Mouse (Mus musculus): ENCODE measurements around the gene Gpr142. TPM values are rescaled to one million over a fixed set of nuclear protein-coding genes. Genes with fewer than 3 reads are reported as not detected.

Gene Gpr142
- polyA plus RNA-seq, 1 experiment from 2014 or later, result 0.19 TPM

- Histone ChIP-seq H3K9me3 (ENCODE audit: control insufficient read depth, low read length) (no peaks in the 10 kb centered on the region), H3K4me2 (replicated peaks; ENCODE audit: low read depth, low read length) (peak overlapping the region; percentile 92), H3K27me3 (ENCODE audit: control insufficient read depth, insufficient read depth, low read length) (no peaks in the 10 kb centered on the region), H3K27ac (ENCODE audit: low read depth, low read length) (peak overlapping the region; percentile 94), H3K4me3 (ENCODE audit: low read length) (peak overlapping the region; percentile 79), H3K36me3 (ENCODE audit: control insufficient read depth, insufficient read depth, low read length) (no peaks in the 10 kb centered on the region), H3K9ac (ENCODE audit: low read depth, low read length) (peak overlapping the region; percentile 95), H3K4me1 (ENCODE audit: control insufficient read depth, insufficient read depth, low read length) (peaks cover 35% of the 10 kb centered on the region)
- 1% methylated on average over 40 of the region's 40 CpGs for WGBS
- no peak for ATAC-seq (ENCODE audit: low FRiP score, low TSS enrichment)
These were observed 53.8 kb downstream of the Gpr142 start for GRCm38 (mm10) chr11:114852311-114853173.

DNA sequence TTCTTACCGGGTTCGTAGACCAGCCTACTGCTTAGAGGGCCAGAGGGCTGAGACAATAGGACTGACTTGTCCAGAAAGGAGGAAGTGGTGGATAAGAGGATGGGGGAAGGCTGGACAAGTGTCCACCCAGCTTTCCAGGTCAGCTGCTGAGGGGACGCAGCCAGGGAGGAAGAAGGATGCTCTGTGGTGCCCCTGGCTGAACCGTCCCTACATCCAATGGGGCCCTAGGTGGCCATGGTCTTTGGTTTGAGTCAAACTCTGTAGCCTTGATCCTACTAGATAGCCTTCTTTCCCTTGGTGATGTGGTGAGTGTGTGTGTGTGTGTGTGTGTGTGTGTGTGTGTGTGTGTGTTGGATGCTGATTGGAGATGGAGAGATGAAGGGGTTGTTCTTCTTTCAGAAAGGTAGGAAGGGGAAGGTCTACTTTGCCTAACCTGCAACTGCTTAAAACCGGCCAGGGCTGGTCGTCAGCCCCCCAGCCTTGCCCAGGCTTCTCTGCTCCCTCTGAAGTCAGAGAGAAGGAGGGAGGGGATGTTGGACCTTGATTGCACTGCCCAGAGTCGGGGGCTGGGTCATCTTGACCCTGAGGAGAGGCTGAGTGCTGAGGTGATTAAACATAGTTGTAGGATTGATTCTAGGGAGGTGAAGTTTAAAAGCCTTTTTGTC is 54.6 kb downstream of the Gpr142 start:
- no peak for ATAC-seq (ENCODE audit: low FRiP score, low TSS enrichment)
- peak overlapping the region; percentile 92 for H3K4me2 ChIP-seq (replicated peaks; ENCODE audit: low read depth, low read length)
- H3K9me3 ChIP-seq (ENCODE audit: control insufficient read depth, low read length), result no peaks in the 10 kb centered on the region
- WGBS, result 6% methylated on average over 7 of the region's 7 CpGs
- no peaks in the 10 kb centered on the region for H3K27me3 ChIP-seq (ENCODE audit: control insufficient read depth, insufficient read depth, low read length)
- H3K27ac ChIP-seq (ENCODE audit: low read depth, low read length), result peak overlapping the region; percentile 94
- peak overlapping the region; percentile 95 for H3K9ac ChIP-seq (ENCODE audit: low read depth, low read length)
- peak overlapping the region; percentile 79 for H3K4me3 ChIP-seq (ENCODE audit: low read length)
- no peaks in the 10 kb centered on the region for H3K36me3 ChIP-seq (ENCODE audit: control insufficient read depth, insufficient read depth, low read length)
- peaks cover 33% of the 10 kb centered on the region for H3K4me1 ChIP-seq (ENCODE audit: control insufficient read depth, insufficient read depth, low read length)

DNA sequence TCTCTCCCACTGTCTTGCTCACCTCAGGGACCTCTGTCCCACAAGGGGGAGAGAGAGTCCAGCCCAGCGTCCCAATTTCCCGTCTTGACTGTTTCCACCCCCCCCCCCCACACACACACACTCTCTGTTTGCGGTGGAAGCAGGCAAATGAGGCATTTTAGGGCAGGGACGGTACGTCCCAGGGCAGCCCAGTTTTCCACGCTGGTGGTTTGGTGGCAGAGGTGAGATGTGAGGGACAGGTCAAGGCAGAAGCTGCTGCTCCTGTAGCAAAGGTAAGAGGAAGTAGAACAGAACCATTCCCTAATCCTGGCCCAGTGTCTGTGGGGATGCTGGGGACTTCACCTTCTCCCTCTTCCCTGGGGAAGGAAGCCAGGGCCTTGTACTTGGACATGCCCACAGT is 55.9 kb downstream of the Gpr142 start:
- no peak for ATAC-seq (ENCODE audit: low FRiP score, low TSS enrichment)
- Histone ChIP-seq H3K4me1 (ENCODE audit: control insufficient read depth, insufficient read depth, low read length) (peaks cover 24% of the 10 kb centered on the region), H3K9ac (ENCODE audit: low read depth, low read length) (no peak overlapping the region), H3K4me2 (replicated peaks; ENCODE audit: low read depth, low read length) (peak overlapping the region; percentile 92), H3K4me3 (ENCODE audit: low read length) (no peak overlapping the region), H3K27me3 (ENCODE audit: control insufficient read depth, insufficient read depth, low read length) (no peaks in the 10 kb centered on the region), H3K9me3 (ENCODE audit: control insufficient read depth, low read length) (no peaks in the 10 kb centered on the region), H3K36me3 (ENCODE audit: control insufficient read depth, insufficient read depth, low read length) (no peaks in the 10 kb centered on the region), H3K27ac (ENCODE audit: low read depth, low read length) (no peak overlapping the region)
- 61% methylated on average over 6 of the region's 6 CpGs for WGBS

- no peak overlapping the region for H3K9ac ChIP-seq (ENCODE audit: low read depth, low read length)
- H3K4me1 ChIP-seq (ENCODE audit: control insufficient read depth, insufficient read depth, low read length), result peaks cover 12% of the 10 kb centered on the region
- H3K36me3 ChIP-seq (ENCODE audit: control insufficient read depth, insufficient read depth, low read length), result no peaks in the 10 kb centered on the region
- no peaks in the 10 kb centered on the region for H3K27me3 ChIP-seq (ENCODE audit: control insufficient read depth, insufficient read depth, low read length)
- H3K4me3 ChIP-seq (ENCODE audit: low read length), result no peak overlapping the region
- H3K27ac ChIP-seq (ENCODE audit: low read depth, low read length), result no peak overlapping the region
- no peak overlapping the region for H3K4me2 ChIP-seq (replicated peaks; ENCODE audit: low read depth, low read length)
- H3K9me3 ChIP-seq (ENCODE audit: control insufficient read depth, low read length), result no peaks in the 10 kb centered on the region
- ATAC-seq (ENCODE audit: low FRiP score, low TSS enrichment), result no peak
- WGBS, result 74% methylated on average over 5 of the region's 5 CpGs
These were observed 57.4 kb downstream of the Gpr142 start for GRCm38 (mm10) chr11:114856125-114856524.

Other genes with a start within 250 kb of the Gpr142 start
- 1,061 and 1,397 TPM in 2 replicates for gene Rpl38, start 130.4 kb upstream of the Gpr142 start, polyA plus RNA-seq (2014; fragmentation: Nextera tagmentation; extraction: Ambion mirVana)
- gene Ttyh2, start 123.5 kb upstream of the Gpr142 start, polyA plus RNA-seq (2014; fragmentation: Nextera tagmentation; extraction: Ambion mirVana), result 9.1 and 10.4 TPM in 2 replicates
- 0.28 and 0.36 TPM in 2 replicates for gene Dnaic2, start 71.5 kb upstream of the Gpr142 start, polyA plus RNA-seq (2014; fragmentation: Nextera tagmentation; extraction: Ambion mirVana)
- gene Kif19a, start 33.5 kb upstream of the Gpr142 start, polyA plus RNA-seq (2014; fragmentation: Nextera tagmentation; extraction: Ambion mirVana), result 0.14 and 0.21 TPM in 2 replicates
- 0.77 and 1.6 TPM in 2 replicates for gene Btbd17, start 3.0 kb upstream of the Gpr142 start, polyA plus RNA-seq (2014; fragmentation: Nextera tagmentation; extraction: Ambion mirVana)
- gene Gprc5c, start 52.2 kb downstream of the Gpr142 start, polyA plus RNA-seq (2014; fragmentation: Nextera tagmentation; extraction: Ambion mirVana), result 49.9 and 105 TPM in 2 replicates
- 0.91 and 1.2 TPM in 2 replicates for gene Cd300a, start 91.1 kb downstream of the Gpr142 start, polyA plus RNA-seq (2014; fragmentation: Nextera tagmentation; extraction: Ambion mirVana)
- gene Cd300lb, start 135.5 kb downstream of the Gpr142 start, polyA plus RNA-seq (2014; fragmentation: Nextera tagmentation; extraction: Ambion mirVana), result 0.21 and 0.49 TPM in 2 replicates
- not detected in 2 replicates for gene Cd300c, start 170.2 kb downstream of the Gpr142 start, polyA plus RNA-seq (2014; fragmentation: Nextera tagmentation; extraction: Ambion mirVana)
- gene Cd300ld, start 191.0 kb downstream of the Gpr142 start, polyA plus RNA-seq (2014; fragmentation: Nextera tagmentation; extraction: Ambion mirVana), result 0.21 and 0.32 TPM in 2 replicates
- 1.2 and 1.3 TPM in 2 replicates for gene Cd300c2, start 203.0 kb downstream of the Gpr142 start, polyA plus RNA-seq (2014; fragmentation: Nextera tagmentation; extraction: Ambion mirVana)
- not detected in 2 replicates for gene Cd300ld2, start 217.3 kb downstream of the Gpr142 start, polyA plus RNA-seq (2014; fragmentation: Nextera tagmentation; extraction: Ambion mirVana)
- not detected in 2 replicates for gene Cd300ld4, start 228.1 kb downstream of the Gpr142 start, polyA plus RNA-seq (2014; fragmentation: Nextera tagmentation; extraction: Ambion mirVana)
- not detected in 2 replicates for gene Cd300ld5, start 238.8 kb downstream of the Gpr142 start, polyA plus RNA-seq (2014; fragmentation: Nextera tagmentation; extraction: Ambion mirVana)
- not detected in 2 replicates for gene Cd300ld3, start 249.5 kb downstream of the Gpr142 start, polyA plus RNA-seq (2014; fragmentation: Nextera tagmentation; extraction: Ambion mirVana)